Mouse (Mus musculus) liver, adult (tissue): ENCODE measurements around the gene Ndufb8.

Experiments
- GATA4 ChIP-seq: IDR thresholded peaks from 2 replicates; pipeline ENCODE4 v1.6.1; 2014; ENCODE audit warnings: mild to moderate bottlenecking, low read length; ENCODE audit not compliant: insufficient replicate concordance

Ndufb8 gene

GRCm38 (mm10) chr19:44554861-44555590 is at the start of gene Ndufb8:
TSS of gene Ndufb8 (minus strand) at chr19:44555440.
- no peak for TF ChIP-seq GATA4

GRCm38 (mm10) chr19:44594180-44594579 is 38.9 kb upstream of the Ndufb8 start:
- TF ChIP-seq GATA4 = no peak

- no peak for TF ChIP-seq GATA4
Observed at GRCm38 (mm10) chr19:44591638-44592037, 36.4 kb upstream of the Ndufb8 start.

- TF ChIP-seq GATA4 = no peak
Observed at GRCm38 (mm10) chr19:44590992-44591391, 35.8 kb upstream of the Ndufb8 start.

- TF ChIP-seq GATA4 = no peak
Observed at GRCm38 (mm10) chr19:44589591-44590223, 34.5 kb upstream of the Ndufb8 start.

GRCm38 (mm10) chr19:44588036-44588435 is 32.8 kb upstream of the Ndufb8 start:
- no peak for TF ChIP-seq GATA4

GRCm38 (mm10) chr19:44582638-44583309 is 27.5 kb upstream of the Ndufb8 start:
- no peak for TF ChIP-seq GATA4

GRCm38 (mm10) chr19:44582103-44582502 is 26.9 kb upstream of the Ndufb8 start:
- TF ChIP-seq GATA4 = no peak

- TF ChIP-seq GATA4 = no peak
Observed at GRCm38 (mm10) chr19:44578038-44578437, 22.8 kb upstream of the Ndufb8 start.

GRCm38 (mm10) chr19:44576275-44576674 is 21.0 kb upstream of the Ndufb8 start:
- TF ChIP-seq GATA4 = no peak

GRCm38 (mm10) chr19:44567763-44568162 is 12.5 kb upstream of the Ndufb8 start:
- no peak for TF ChIP-seq GATA4

GRCm38 (mm10) chr19:44564006-44564405 is 8.8 kb upstream of the Ndufb8 start:
- TF ChIP-seq GATA4 = no peak

- 0 out of 2 replicates have a peak, but pooled peaks have one; percentile 21 for TF ChIP-seq GATA4
Observed at GRCm38 (mm10) chr19:44562652-44563206, 7.5 kb upstream of the Ndufb8 start, which contains the start of gene Hif1an. TSS of gene Hif1an (plus strand) at chr19:44562850.

GRCm38 (mm10) chr19:44554490-44554860 is 765 bp downstream of the Ndufb8 start:
- no peak for TF ChIP-seq GATA4

GRCm38 (mm10) chr19:44553286-44553685 is 2.0 kb downstream of the Ndufb8 start:
- no peak for TF ChIP-seq GATA4

- TF ChIP-seq GATA4 = no peak
Observed at GRCm38 (mm10) chr19:44552731-44553130, 2.5 kb downstream of the Ndufb8 start, which contains the start of gene Gm20538. TSS of gene Gm20538 (minus strand) at chr19:44552831.
